Mouse (Mus musculus) NIH3T3 (cell line): ENCODE measurements at regions not wholly inside any gene's neighbourhood (a gene's known extent, or its start where the extent isn't known, plus 50 kb on each side); places are given as distances from the start of the nearest gene placed in this dataset.

Experiments
- DNase-seq: peaks from one replicate; pipeline ENCODE4 v3.0.0-alpha.2; 2012; ENCODE audit warnings: low read depth

DNA sequence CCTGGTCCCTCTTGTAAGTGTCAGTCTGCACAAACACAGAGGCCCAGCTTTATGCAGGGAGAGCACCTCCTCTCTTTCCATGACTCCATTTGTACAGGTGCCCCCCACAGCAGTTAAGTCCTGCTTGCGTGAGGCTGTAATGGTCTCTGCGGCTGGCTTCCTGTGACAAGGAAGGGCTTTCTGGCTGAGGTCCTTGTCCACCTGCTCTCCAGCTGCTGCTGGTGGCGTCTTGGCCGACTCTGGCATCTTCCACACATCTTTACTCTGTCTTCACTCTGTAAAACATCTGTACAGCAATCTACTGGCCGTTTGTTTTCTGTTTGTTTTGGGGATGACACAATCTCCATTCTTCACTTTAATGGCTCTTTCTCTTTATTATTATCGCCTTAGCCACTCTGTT lies 60.8 kb downstream of the Rpusd4 start:
- no peak for DNase-seq

GRCm38 (mm10) chr9:35330386-35330785 lies 62.7 kb downstream of the Rpusd4 start:
- DNase-seq: no peak

DNA sequence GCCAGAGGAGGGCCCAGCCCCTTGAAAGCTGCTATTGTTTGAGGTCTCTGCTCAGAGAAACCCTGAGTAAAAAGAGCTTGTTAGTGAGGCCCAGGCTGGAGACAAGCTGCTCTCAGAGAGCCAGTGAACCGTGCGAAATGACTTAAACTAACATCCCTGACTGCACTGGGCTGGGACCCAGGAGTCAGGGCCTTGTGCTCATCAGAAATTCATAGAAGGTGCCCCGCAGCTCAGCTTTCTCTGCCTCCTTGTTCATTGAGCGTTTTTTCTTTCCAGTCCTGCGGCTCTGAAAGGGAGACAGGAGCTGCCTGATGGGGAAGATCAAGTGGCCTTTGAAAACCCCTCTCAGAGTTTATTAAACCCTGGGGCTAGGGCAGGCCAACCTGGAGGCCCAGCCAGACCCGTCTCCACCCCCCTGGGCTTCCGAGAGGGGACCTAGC lies 63.6 kb downstream of the Rpusd4 start:
- peak; percentile 54 for DNase-seq

DNA sequence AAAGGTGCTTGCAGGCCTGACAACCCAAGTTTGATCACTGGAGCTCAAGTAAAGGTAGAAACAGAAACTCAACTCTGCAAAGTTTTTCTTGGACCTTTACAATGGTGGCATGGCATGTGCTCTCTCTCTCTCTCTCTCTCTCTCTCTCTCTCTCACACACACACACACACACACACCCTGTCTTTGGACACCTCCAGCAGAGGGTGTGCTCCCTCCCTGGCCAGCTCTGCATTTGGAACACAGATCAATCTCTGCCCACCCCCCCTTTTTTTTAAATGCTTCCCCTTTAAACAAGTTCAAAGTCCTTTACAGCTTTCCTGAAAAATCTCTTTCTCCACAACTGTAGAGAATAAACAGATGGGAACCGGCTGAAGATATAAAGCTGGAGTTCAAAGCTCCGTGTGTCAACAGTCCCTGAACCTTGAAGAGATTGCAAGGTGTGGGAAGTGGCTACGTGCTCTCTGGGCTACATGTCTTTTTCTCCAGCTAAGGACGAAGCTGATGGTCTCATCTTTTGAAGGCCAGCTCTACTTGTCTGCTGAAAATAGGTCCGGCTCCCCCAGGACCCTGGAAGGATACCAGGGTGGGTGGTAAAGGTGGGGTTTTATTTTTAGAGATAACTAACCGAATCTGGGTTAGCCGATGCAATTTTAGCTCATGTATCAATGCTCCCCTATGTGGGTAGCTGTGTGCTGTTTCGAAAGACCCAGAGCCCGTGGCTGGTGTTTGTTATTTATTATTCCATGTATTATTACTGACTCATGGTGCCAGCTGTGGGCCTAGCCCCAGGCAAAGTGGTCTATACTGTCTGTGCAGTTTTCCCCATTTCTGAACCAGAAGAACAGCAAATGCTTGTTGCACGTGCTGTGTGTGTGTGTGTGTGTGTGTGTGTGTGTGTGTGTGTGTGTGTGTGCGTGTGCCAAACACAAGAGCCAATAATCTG lies 65.3 kb downstream of the Rpusd4 start:
- peak; percentile 78 for DNase-seq

GRCm38 (mm10) chr9:35333631-35334005 lies 66.0 kb downstream of the Rpusd4 start:
- DNase-seq: no peak

GRCm38 (mm10) chr9:35334536-35334935 lies 66.9 kb downstream of the Rpusd4 start:
- no peak for DNase-seq

DNA sequence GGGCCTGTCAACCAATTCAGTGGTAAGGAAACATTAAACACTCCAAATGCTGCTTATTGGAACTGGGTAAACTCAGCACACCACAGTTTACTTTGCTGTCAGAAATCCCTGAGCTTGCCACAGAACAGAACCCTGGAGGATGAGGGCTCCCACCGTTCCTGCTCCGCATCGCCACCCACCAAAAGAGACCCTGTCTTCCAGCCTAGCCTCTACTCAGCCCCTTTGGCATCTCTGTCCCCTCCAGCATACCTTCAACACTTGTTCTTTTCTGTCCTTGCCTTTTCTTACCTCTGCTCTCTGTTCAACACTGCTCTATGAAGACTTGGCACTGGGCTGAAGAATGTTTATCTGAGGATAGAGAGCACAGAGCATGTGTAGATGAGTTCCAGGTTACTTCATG lies 67.5 kb downstream of the Rpusd4 start:
- no peak for DNase-seq

- DNase-seq: peak; percentile 68
These were observed 68.4 kb downstream of the Rpusd4 start for GRCm38 (mm10) chr9:35335888-35336700.

DNA sequence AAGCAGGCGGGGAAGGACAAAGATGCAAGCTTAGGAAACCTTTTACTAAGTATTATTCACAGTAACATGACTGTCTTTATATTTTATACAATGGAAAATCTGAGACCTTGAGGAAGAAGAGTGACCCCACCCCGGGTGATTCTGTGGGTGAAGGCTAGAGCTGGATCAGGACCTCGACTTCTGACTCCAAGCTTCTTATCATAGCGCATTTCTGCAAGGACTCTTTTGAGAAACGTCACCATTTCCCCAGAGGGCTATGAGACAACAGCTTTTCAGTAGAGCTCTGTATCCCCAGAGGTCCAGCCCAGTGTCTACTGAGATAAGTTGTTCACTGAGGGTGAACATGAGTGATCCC lies 69.0 kb downstream of the Rpusd4 start:
- DNase-seq: no peak

GRCm38 (mm10) chr9:35338858-35339257 lies 71.2 kb downstream of the Rpusd4 start:
- DNase-seq: no peak

DNA sequence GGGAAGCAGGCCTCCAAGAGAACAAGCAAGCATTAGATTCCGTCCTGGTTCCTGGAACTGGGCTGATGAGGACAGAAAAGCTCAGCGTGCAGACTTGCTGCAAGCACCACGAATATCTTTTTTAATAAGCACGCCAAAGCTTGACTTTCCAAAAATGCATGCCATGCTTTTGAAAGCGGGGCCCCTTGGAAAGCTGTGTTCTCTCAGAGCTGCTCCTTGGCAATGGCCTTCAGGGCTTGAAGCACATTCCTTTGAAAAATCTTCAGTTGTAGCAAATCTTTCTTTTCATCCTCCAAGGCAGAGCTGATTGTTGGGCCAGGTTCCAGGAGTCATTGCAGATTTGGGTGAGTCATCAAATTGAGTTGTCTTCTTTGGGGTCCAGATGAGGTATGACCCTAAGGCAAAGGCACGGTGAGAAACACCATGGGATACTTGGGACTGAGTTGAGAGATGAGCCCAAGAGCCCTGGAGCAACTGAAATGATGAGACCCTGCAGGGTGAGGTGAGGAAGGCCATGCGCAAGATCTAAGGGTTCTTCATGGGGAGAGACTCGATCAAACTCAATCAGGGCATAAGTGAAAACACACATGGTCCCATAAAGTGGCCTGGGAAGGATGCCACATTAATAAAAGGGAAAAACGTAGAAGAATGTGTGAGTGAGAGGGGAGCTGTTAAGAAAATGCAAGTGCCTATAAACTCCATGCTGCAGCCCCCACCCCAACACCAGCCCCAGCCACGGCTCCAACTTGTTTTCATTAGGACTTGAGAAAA lies 72.0 kb downstream of the Rpusd4 start:
- peak; percentile 64 for DNase-seq

DNA sequence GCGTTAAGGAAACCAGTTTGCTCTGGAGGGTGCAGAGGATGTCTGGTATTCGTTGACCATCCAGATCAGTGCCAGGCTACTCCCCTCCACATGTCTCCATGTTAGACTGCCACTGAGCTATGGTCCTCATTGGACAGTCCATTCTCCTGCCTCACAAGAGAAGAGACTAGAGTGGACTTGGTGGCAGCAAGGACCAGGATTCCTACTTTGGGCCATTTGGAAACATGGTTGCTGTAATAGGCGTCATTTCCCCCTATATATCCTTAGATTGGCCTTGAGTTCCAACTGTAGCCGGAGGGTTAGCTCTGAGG lies 72.6 kb downstream of the Rpusd4 start:
- no peak for DNase-seq

DNA sequence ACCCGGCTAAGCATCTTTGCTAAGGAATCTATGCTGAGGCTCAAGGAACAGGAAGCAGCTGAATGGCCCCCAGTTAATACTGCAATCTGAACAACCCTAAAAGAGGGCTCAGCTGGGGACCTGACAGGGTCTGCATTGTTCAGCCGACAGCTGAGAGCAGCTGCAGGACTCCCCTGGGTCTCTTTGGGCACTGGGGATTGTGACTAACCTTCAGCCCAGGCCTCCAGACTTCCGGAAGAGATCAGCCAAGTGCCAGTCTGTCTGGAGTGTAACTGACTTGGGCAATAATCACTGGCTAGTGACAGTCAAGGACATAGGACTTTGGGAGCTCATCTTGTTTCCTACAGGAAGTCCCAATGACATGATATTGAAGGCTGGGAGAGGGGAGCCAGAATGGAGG lies 73.1 kb downstream of the Rpusd4 start:
- no peak for DNase-seq

DNA sequence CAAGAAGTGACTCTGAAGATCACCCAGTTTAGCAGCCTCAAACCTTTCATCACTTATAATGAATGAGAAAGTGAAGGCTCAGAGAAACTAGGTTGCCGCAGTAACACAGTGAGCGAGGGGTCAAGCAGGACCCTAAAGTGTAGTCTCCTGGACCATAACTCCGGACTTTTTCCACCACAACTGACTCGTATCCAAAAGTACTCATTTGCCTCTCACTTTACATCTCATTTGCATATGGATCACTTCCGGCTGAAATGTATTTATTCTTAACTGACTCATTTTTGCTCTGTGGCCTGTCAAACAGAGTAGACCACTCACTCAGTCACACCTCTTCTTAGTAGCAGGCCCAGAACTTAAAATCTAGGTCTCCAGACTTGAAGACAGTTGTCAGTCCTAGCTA lies 73.7 kb downstream of the Rpusd4 start:
- no peak for DNase-seq

GRCm38 (mm10) chr9:35342436-35342835 lies 74.8 kb downstream of the Rpusd4 start:
- peak; percentile 51 for DNase-seq

GRCm38 (mm10) chr9:35343336-35343735 lies 75.7 kb downstream of the Rpusd4 start:
- no peak for DNase-seq

DNA sequence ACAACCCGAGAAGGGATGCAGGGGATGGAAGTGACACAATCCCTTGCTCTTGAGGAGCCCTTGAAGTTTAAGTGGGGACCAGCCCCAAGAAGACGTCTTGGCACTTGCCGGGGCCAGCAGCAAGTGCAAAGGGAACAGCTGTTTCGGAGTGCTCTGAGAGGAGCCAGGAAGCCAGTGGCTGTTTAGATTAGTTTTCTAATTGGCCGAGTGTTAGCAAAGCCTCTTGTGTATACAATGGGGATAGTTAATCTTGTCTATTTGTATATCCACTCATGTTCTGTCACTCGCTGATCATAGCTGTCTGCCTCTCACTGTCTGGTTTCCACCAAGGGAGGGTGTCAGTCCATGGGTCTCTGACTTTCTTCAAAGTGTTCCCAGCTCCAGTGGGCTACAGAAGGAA lies 76.6 kb upstream of the Cdon start:
- no peak for DNase-seq

DNA sequence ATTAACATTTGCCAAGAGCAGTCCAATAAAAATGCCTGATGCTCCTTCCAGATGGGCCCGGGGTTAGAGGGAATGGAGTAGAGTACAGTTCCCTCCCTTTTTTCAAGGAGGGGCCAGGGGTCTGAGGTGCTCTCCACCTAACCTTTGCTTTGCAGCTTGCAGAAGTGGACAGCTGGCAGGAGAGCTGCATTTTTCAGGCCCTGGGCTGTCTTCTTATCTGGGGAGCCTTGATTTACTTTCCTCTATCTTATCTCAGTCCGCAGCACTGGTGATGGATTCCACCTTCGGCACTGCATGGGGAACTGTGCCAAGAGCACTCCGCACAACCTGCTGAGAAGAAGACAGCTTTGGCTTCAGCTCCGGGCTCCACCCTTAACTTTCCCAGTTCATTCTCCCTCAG lies 74.5 kb upstream of the Cdon start:
- peak; percentile 46 for DNase-seq

GRCm38 (mm10) chr9:35350046-35350552 lies 70.8 kb upstream of the Cdon start:
- no peak for DNase-seq

DNA sequence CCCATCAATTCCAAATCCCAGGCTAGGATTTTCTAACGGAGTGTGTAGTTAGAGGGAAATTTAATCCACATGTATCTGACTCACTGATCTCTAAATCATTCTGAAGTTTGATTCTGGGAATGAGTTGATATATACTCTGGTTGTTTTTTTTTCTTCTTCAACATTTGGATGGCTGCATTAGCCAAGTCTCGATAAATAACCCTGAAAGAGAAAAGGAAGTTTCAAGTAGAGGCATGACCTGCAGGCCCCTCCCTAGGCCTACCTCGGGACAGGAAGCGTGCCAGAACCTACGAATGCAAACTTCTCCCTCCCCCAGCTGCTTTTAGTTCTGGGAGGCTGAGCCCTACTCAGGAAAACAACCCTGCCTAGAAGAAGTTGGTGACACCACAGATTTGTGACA lies 69.4 kb upstream of the Cdon start:
- DNase-seq: peak; percentile 75

GRCm38 (mm10) chr9:35354652-35355130 lies 66.2 kb upstream of the Cdon start:
- no peak for DNase-seq

GRCm38 (mm10) chr9:35359699-35360098 lies 61.2 kb upstream of the Cdon start:
- DNase-seq: peak; percentile 70
